Mouse (Mus musculus) CH12.LX (cell line): ENCODE measurements at regions not wholly inside any gene's neighbourhood (a gene's known extent, or its start where the extent isn't known, plus 50 kb on each side); places are given as distances from the start of the nearest gene placed in this dataset.

Source experiments
- DNase-seq: peaks from one replicate; pipeline ENCODE4 v3.0.0-alpha.2; 2013; ENCODE audit errors: extremely low read depth
- H3K27ac ChIP-seq: 2 replicates; pipeline ENCODE4 v1.5.1; 2012; ENCODE audit warnings: low read depth, mild to moderate bottlenecking, control low read depth, moderate library complexity; ENCODE audit not compliant: insufficient read depth
- H3K27me3 ChIP-seq: replicated peaks from 2 replicates; pipeline ENCODE3; 2012; ENCODE audit warnings: inconsistent platforms
- H3K36me3 ChIP-seq, 2 experiments: replicated peaks in 1 of 2; 2 replicates each; pipeline versions ENCODE3 to v1.6.1; 2012; ENCODE audit warnings: inconsistent platforms in 1 of 2, low read length in 1 of 2, mild to moderate bottlenecking in 1 of 2, mixed read lengths in 1 of 2, moderate library complexity in 1 of 2; ENCODE audit not compliant: control insufficient read depth in 1 of 2, insufficient read depth in 1 of 2
- H3K4me1 ChIP-seq, 2 experiments: 2 replicates each; pipeline ENCODE4 v1.6.1; 2012; ENCODE audit warnings: inconsistent platforms in 1 of 2, moderate library complexity in 1 of 2; ENCODE audit not compliant: insufficient read depth in 2 of 2, control insufficient read depth in 1 of 2
- H3K4me2 ChIP-seq: 2 replicates; pipeline ENCODE4 v1.6.1; 2012; ENCODE audit warnings: low read depth, mild to moderate bottlenecking, control low read depth; ENCODE audit not compliant: poor library complexity, insufficient read depth, severe bottlenecking
- H3K4me3 ChIP-seq, 3 experiments: fragments of 150-350 bp in 1 of 3; sonication (generic) in 1 of 3; replicated peaks in 1 of 3; 2 replicates each; pipeline versions ENCODE3 to v1.5.1; 2011 to 2012; ENCODE audit warnings: low read depth in 2 of 3, low read length in 2 of 3, mild to moderate bottlenecking in 2 of 3, moderate library complexity in 2 of 3, control low read depth in 1 of 3, improper control_type of control experiment in 1 of 3, inconsistent platforms in 1 of 3, mixed read lengths in 1 of 3; ENCODE audit not compliant: poor library complexity in 1 of 3
- H3K79me2 ChIP-seq: replicated peaks from 2 replicates; pipeline ENCODE4 v1.6.1; 2012; ENCODE audit warnings: mild to moderate bottlenecking, moderate library complexity; ENCODE audit not compliant: control insufficient read depth, poor library complexity, insufficient read depth, severe bottlenecking; ENCODE audit errors: extremely low read depth
- H3K9ac ChIP-seq: 2 replicates; pipeline ENCODE4 v1.6.1; 2012; ENCODE audit warnings: low read depth, mild to moderate bottlenecking, control low read depth, moderate library complexity; ENCODE audit not compliant: insufficient read depth
- H3K9me3 ChIP-seq: replicated peaks from 2 replicates; pipeline ENCODE3; 2012; ENCODE audit warnings: low read length, inconsistent platforms, mixed read lengths
- CHD1 ChIP-seq: IDR thresholded peaks from 2 replicates; pipeline ENCODE4 v1.6.1; 2012; ENCODE audit warnings: low read depth, low read length, improper control_type of control experiment, inconsistent platforms
- CTCF ChIP-seq, 2 experiments: IDR thresholded peaks in 1 of 2; conservative IDR thresholded peaks in 1 of 2; 2 replicates each; pipeline ENCODE4 v1.5.1; 2011 to 2012; ENCODE audit warnings: low read depth in 2 of 2, low read length in 2 of 2, improper control_type of control experiment in 1 of 2, inconsistent platforms in 1 of 2, mild to moderate bottlenecking in 1 of 2, moderate library complexity in 1 of 2
- E2F4 ChIP-seq: IDR thresholded peaks from 2 replicates; pipeline ENCODE4 v1.6.1; 2011; ENCODE audit warnings: low read depth, low read length, improper control_type of control experiment; ENCODE audit not compliant: insufficient replicate concordance
- ETS1 ChIP-seq: conservative IDR thresholded peaks from 2 replicates; pipeline ENCODE4 v1.6.1; 2012; ENCODE audit warnings: low read depth, mild to moderate bottlenecking, inconsistent platforms, low read length, improper control_type of control experiment, moderate library complexity
- GABPA ChIP-seq: IDR thresholded peaks from 2 replicates; pipeline ENCODE4 v1.6.1; 2012; ENCODE audit warnings: low read depth, low read length, improper control_type of control experiment, inconsistent platforms; ENCODE audit not compliant: insufficient replicate concordance
- KAT2A ChIP-seq: IDR thresholded peaks from 2 replicates; pipeline ENCODE4 v1.6.1; 2012; ENCODE audit warnings: low read length, improper control_type of control experiment, inconsistent platforms; ENCODE audit not compliant: insufficient replicate concordance
- MAX ChIP-seq: IDR thresholded peaks from 2 replicates; pipeline ENCODE4 v1.6.1; 2011; ENCODE audit warnings: low read length, improper control_type of control experiment
- MEF2A ChIP-seq: IDR thresholded peaks from 2 replicates; pipeline ENCODE4 v1.6.1; 2014; ENCODE audit warnings: low read depth, mild to moderate bottlenecking, inconsistent platforms, low read length, improper control_type of control experiment, borderline replicate concordance
- POLR2AphosphoS2 ChIP-seq: IDR thresholded peaks from 2 replicates; pipeline ENCODE4 v1.6.1; 2011; ENCODE audit warnings: low read depth, low read length, improper control_type of control experiment
- RAD21 ChIP-seq: IDR thresholded peaks from 2 replicates; pipeline ENCODE4 v1.6.1; 2011; ENCODE audit warnings: low read depth, mild to moderate bottlenecking, low read length, improper control_type of control experiment, moderate library complexity
- SIN3A ChIP-seq: IDR thresholded peaks from 2 replicates; pipeline ENCODE4 v1.6.1; 2012; ENCODE audit warnings: low read length, improper control_type of control experiment, inconsistent platforms
- SMC3 ChIP-seq: IDR thresholded peaks from 2 replicates; pipeline ENCODE4 v1.6.1; 2011; ENCODE audit warnings: low read depth, low read length, improper control_type of control experiment
- USF1 ChIP-seq: IDR thresholded peaks from 2 replicates; pipeline ENCODE4 v1.6.1; 2014; ENCODE audit warnings: low read depth, mild to moderate bottlenecking, inconsistent platforms, low read length, improper control_type of control experiment
- ZC3H11A ChIP-seq: IDR thresholded peaks from 2 replicates; pipeline ENCODE4 v1.6.1; 2012; ENCODE audit warnings: low read depth, mild to moderate bottlenecking, inconsistent platforms, low read length, improper control_type of control experiment
- ZNF384 ChIP-seq: IDR thresholded peaks from 2 replicates; pipeline ENCODE4 v1.6.1; 2012; ENCODE audit warnings: low read depth, low read length, improper control_type of control experiment, inconsistent platforms
- dilution Hi-C: fragments of 300-500 bp; cut with MboI; formaldehyde crosslinking; loops from 2 replicates; pipeline ENCODE4 v1.14.3; 2020; ENCODE audit warnings: low sequenced_read_pairs; ENCODE audit not compliant: extremely low pct_unique_long_range_greater_than_20kb, extremely low pct_ligation_motif_present
- in situ Hi-C: fragments of 300-500 bp; cut with MboI; formaldehyde crosslinking; loops from 3 replicates; pipeline ENCODE4 v1.14.3; 2019; ENCODE audit warnings: low sequenced_read_pairs, low pct_ligation_motif_present, low pct_unique_long_range_greater_than_20kb, mixed read lengths

DNA sequence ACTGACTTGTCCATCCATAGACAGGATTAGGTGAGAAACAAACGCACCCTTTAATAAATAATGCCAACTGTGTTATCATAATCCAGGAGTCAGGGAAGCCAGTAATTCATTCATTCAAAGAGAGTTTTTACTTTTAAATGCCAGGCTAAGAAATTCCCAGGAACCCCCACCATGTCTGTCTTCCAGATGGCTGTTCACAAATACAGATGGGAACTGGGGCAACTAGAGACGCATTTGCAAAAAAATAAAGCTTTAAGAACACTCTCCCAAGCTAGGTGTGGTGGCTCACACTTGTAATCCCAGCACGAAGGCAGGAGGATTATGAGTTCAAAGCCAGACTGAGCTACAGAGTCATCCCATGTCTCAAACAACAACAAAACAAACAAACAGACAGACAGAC lies 95.6 kb upstream of the Xylt1 start:
- no peak for DNase-seq
- in situ Hi-C loops = no loop called here
- Histone ChIP-seq H3K4me3 (no peak overlapping the region), H3K36me3 (no peaks in the 10 kb centered on the region), H3K79me2 (no peaks in the 10 kb centered on the region), H3K27ac (no peak overlapping the region), H3K9ac (no peak overlapping the region), H3K9me3 (no peaks in the 10 kb centered on the region), H3K4me1 (no peaks in the 10 kb centered on the region), H3K27me3 (no peaks in the 10 kb centered on the region), H3K4me2 (no peak overlapping the region)
- no peak for TF ChIP-seq ETS1
- no peak for TF ChIP-seq USF1
- TF ChIP-seq GABPA = no peak
- dilution Hi-C loops = no loop called here

DNA sequence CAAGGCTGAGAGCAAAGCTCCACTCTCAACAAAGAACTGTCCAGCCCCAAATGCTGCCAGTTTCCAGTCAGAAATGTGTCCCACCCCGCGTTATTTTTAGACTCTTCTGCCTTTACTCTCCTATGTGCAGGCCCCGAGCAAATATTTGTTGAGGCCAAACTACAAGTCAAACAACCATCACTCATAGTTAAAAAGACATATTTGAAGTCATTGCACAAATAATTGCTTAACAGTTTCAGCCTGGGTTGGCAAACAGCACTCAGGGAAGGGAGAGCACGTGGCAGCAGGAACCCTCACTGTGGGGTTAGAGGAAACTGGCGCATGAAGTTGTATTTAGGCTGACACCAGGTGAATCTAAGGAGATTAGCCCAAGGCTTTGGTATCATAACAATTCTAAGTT lies 94.8 kb upstream of the Xylt1 start:
- no peaks in the 10 kb centered on the region for H3K79me2 ChIP-seq
- no peaks in the 10 kb centered on the region for H3K36me3 ChIP-seq
- H3K4me3 ChIP-seq = no peak overlapping the region
- H3K27ac ChIP-seq = no peak overlapping the region
- no peak overlapping the region for H3K9ac ChIP-seq
- no peaks in the 10 kb centered on the region for H3K9me3 ChIP-seq
- dilution Hi-C loops = no loop called here
- no peaks in the 10 kb centered on the region for H3K4me1 ChIP-seq
- H3K4me2 ChIP-seq = no peak overlapping the region
- TF ChIP-seq SIN3A (no peak), MAX (no peak), ZNF384 (no peak), MEF2A (no peak)
- TF ChIP-seq, all 38 proteins: peak for 0
- H3K27me3 ChIP-seq = no peaks in the 10 kb centered on the region
- DNase-seq = no peak
- in situ Hi-C loops = no loop called here

- TF ChIP-seq CTCF (conservative IDR thresholded peaks at IDR 0.05 in 1 of 2, IDR thresholded peaks at IDR 0.05 in 1 of 2; ENCODE audit: low read depth in 2 of 2, low read length in 2 of 2) (peak; percentile 30 to 57; a peak in 3 of 4 replicates), SMC3 (peak; percentile 41), CHD1 (no peak), KAT2A (no peak), RAD21 (peak; percentile 44), ZNF384 (no peak), E2F4 (no peak), ZC3H11A (no peak), POLR2AphosphoS2 (no peak)
- TF ChIP-seq, all 38 proteins: peak for 3
- Histone ChIP-seq H3K79me2 (no peaks in the 10 kb centered on the region), H3K27ac (no peak overlapping the region), H3K4me3 (no peak overlapping the region), H3K27me3 (no peaks in the 10 kb centered on the region), H3K4me1 (no peaks in the 10 kb centered on the region), H3K9me3 (no peaks in the 10 kb centered on the region), H3K36me3 (no peaks in the 10 kb centered on the region), H3K4me2 (no peak overlapping the region), H3K9ac (no peak overlapping the region)
- DNase-seq = peak; percentile 19
- dilution Hi-C loops (no loop called here), in situ Hi-C loops (no loop called here)
Measured at GRCm38 (mm10) chr7:117303705-117304104, 77.1 kb upstream of the Xylt1 start.
